Mouse (Mus musculus): ENCODE data around the gene Plin4. TPM values are rescaled to one million over a fixed set of nuclear protein-coding genes. Genes with fewer than 3 reads are reported as not detected.
"Not testable (repeated sequence)": the region's sequence is repeated elsewhere in the genome, so short reads cannot be mapped to it uniquely, and the experiment has no call there.

The Plin4 gene
- total RNA-seq, 2 experiments from 2014 or later: 75.7 to 89.2 TPM

GRCm38 (mm10) chr17:56126175-56126574 lies 16.6 kb upstream of the Plin4 start:
- no peak for DNase-seq

GRCm38 (mm10) chr17:56125276-56125630 lies 15.7 kb upstream of the Plin4 start:
- DNase-seq: no peak

GRCm38 (mm10) chr17:56124377-56125275 lies 15.0 kb upstream of the Plin4 start:
- peak; percentile 79 for DNase-seq

- DNase-seq: peak; percentile 33
These were observed 14.2 kb upstream of the Plin4 start for GRCm38 (mm10) chr17:56123681-56124340.

GRCm38 (mm10) chr17:56123161-56123560 lies 13.6 kb upstream of the Plin4 start:
- DNase-seq: peak; percentile 12

GRCm38 (mm10) chr17:56121826-56122225 lies 12.2 kb upstream of the Plin4 start, which contains the start of gene Lrg1:
Lrg1 (minus strand) TSS chr17:56122001.
- no peak for DNase-seq

- DNase-seq: peak; percentile 88
These were observed 10.6 kb upstream of the Plin4 start for GRCm38 (mm10) chr17:56119981-56120880.

GRCm38 (mm10) chr17:56119431-56119830 lies 9.8 kb upstream of the Plin4 start:
- DNase-seq: no peak

GRCm38 (mm10) chr17:56117251-56117710 lies 7.7 kb upstream of the Plin4 start, which contains the start of gene Plin5:
Plin5 (minus strand) TSS chr17:56117596.
- peak; percentile 93 for DNase-seq

GRCm38 (mm10) chr17:56116193-56116592 lies 6.6 kb upstream of the Plin4 start:
- peak; percentile 68 for DNase-seq

- DNase-seq: no peak
These were observed 3.1 kb upstream of the Plin4 start for GRCm38 (mm10) chr17:56112743-56113142.

- peak; percentile 78 for DNase-seq
These were observed 2.3 kb upstream of the Plin4 start for GRCm38 (mm10) chr17:56111864-56112263.

GRCm38 (mm10) chr17:56111021-56111420 lies 1.4 kb upstream of the Plin4 start:
- DNase-seq: peak; percentile 68

- peak; percentile 79 for DNase-seq
These were observed 968 bp upstream of the Plin4 start for GRCm38 (mm10) chr17:56110571-56110970.

- DNase-seq: peak; percentile 86
These were observed 1.1 kb downstream of the Plin4 start for GRCm38 (mm10) chr17:56108334-56109044.

- peak; percentile 32 for DNase-seq
These were observed 1.9 kb downstream of the Plin4 start for GRCm38 (mm10) chr17:56107736-56108135.

- DNase-seq: peak; percentile 11
These were observed 2.6 kb downstream of the Plin4 start for GRCm38 (mm10) chr17:56106981-56107380.

- DNase-seq: not testable (repeated sequence)
These were observed 3.2 kb downstream of the Plin4 start for GRCm38 (mm10) chr17:56106436-56106835.

GRCm38 (mm10) chr17:56104821-56105220 lies 4.8 kb downstream of the Plin4 start:
- peak; percentile 5 for DNase-seq

GRCm38 (mm10) chr17:56103465-56104285 lies 5.9 kb downstream of the Plin4 start:
- DNase-seq: peak; percentile 27

Measured in adrenal gland, postnatal 10 days (tissue).